Mouse (Mus musculus): ENCODE data around the gene Endov.

The Endov gene

GRCm38 (mm10) chr11:119519387-119519786 is 28.2 kb downstream of the Endov start:
- DNase-seq = no peak

- DNase-seq = peak; percentile 61
These were observed 29.0 kb downstream of the Endov start for GRCm38 (mm10) chr11:119520005-119520712.

- DNase-seq = no peak
These were observed 29.5 kb downstream of the Endov start for GRCm38 (mm10) chr11:119520713-119521063.

DNA sequence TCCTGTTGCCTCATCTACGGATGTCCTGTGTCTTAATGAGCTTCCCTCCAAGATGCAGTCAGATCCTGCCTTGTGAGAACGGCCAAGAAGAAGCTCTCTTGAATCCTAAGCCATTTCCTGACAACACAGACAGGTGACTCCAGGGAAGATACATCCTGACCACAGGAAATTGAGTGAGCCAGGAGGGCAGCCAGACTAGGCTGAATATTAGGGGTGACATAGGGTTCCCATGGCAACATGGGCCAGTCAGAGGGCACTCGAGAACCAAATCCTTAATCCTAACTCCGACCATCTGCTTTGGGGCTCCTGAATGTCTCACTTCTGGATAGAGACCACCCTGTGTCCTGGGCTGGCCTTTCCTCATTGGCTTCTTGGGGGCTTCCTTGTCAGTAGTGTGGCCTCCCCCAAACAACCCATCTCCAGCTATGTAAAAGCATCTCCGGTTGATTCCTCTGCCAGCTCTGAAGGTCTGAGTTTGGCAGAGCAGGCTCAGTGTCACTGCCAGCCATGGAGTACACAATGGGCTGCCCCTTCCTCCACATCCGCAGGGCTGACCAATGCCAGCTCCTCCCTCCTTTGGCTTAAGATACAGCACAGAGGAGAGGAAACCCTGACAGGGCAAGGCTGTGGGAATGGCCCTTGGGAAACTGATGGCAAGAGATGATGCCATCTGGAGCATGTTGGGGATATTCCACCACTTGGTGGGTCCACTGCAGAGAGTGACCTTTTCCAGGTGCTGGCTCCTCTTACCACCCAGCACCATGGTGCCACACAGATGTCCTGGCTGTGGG is 31.0 kb downstream of the Endov start:
- DNase-seq = no peak

- no peak for DNase-seq
These were observed 31.6 kb downstream of the Endov start for GRCm38 (mm10) chr11:119522779-119523178.

- no peak for DNase-seq
These were observed 32.2 kb downstream of the Endov start for GRCm38 (mm10) chr11:119523392-119523791.

DNA sequence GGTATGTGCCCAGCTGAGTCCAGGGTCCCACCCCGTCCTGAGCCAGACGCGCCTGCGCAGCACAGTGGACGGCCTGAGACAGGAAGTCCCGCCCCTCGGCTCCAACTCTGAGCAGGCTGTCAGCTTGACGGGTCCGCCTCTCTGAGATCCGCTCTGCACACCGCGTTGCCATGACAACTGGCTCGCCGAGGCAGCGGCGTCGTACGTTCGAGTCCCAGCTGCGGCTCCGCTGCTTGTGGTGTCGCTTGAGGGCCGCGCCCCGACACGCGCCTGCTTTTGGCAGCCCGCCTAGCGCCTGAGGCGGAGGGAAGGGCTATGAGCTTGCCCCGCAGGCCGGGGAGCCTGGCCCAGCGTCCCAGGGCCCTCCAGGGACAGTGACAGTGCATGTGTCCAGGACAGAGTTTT is 33.4 kb downstream of the Endov start:
- DNase-seq = peak; percentile 84

DNA sequence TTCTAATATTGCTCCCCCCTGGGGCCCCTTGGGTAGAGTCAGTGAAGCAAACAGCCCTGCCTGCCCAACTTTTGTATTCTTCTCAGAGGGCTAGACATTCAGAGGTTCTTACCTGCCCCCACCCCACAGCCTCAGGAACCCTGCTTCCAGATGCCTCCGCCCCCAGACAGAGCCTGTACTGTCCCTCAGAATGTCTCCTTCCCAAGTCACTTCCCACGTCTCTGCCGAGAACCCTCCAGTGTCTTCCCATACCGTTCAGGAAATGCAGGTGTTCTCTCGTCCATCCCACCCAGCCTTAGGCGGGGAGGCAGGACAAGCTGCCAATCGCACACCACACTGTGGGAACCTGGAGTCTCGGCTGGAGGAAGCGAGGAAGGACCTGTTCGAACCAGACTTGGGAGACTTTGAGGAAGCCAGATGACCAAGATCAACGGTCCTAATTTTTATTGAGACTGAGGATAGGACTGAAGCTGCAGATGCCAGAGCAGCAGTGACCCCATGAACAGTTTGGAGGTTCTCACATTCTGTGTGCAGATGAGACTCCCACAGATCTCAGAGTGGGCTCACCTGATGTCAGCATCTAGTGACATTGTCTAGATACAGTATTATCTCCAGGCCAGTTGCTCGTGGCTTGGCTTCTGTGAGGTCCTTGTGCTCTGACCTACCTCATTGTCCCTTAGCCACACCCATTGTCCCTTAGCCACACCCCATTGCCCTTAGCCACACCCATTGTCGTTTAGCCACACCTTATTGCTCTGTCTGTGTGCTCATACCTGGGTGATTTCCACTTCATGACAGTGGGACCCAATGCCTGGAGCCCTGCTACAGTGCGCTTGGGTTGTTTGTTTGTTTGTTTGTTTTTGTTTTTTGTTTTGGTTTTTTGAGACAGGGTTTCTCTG is 35.2 kb downstream of the Endov start:
- no peak for DNase-seq

- DNase-seq = peak; percentile 26
These were observed 37.8 kb downstream of the Endov start for GRCm38 (mm10) chr11:119528930-119529329.

DNA sequence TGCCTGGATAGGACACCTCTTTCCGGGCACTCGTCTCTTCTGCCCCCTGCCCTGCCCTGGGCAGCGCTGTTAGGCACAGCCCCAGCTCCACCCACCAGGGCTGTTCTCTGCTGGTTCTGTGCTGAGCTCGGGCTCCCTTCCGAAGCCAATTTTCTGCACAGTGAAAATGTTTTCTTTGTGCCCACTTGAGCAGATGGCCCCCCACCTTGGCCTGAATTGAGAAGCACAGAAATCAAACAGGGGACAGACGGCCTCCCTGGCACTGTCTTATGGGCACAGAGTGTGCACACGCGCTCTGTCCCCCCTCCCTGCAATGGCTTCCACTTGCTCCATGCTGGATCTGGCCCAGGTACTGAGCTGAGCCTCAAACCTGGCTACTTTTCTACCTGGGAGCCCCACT is 41.3 kb downstream of the Endov start:
- DNase-seq = no peak

- DNase-seq = no peak
These were observed 42.6 kb downstream of the Endov start for GRCm38 (mm10) chr11:119533745-119534144.

DNA sequence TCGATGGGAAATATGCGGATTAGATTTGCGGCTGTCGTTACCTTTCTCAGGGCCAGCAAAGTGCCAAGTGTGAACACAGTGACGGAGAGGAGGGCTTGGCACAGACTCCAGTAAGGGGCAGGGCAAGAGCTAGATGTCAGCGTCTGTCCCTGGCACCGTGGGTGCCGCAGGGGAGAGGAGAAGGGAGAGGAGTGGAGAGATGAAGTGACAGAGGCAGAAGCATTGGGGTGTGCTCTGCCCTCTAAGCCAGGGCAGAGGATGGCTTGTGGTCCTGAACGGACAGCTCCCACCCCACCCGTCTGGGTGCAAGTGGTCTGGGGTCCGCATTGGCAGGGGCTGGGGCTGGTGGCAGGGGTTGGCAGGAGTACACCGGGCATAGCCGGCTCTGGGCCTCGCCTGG is 48.8 kb downstream of the Endov start:
- no peak for DNase-seq

DNA sequence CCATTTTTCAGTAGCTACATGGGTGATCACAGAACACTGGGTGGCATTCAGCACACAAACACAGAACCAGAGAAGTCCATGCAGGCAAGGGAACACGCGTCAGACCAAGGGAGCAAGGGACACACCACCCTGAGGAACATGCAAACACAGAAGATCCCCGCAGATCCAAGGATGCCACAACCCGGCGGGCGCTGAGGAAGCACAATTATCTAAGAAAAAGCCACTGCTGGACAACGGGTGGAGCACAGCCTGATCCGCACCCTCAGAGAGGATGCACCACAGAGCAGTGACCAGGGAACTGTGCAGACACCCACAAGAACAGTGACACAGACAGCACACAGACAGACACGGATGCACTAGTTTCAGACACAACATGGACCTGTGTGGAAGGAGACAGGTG is 49.4 kb downstream of the Endov start:
- DNase-seq = no peak

DNA sequence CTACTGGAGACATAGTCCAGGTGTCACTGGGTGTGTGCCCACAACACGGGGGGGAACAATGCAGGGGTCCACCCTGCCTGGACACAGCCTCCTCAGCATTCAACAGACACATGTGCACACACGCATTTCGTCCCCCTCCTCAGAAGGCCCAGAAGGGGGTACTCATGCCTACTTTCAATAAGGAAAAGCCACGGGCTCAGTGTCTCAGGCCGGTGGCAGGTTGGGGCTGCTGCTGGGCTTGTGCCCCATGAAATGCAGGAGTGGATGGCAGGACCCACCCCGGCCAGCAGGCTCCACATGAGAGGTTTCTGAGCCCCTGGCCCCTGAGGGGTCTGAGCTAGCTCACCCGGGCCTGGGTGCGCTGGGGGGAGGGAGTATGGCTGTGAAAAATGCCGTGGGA is 49.9 kb downstream of the Endov start:
- DNase-seq = no peak

DNA sequence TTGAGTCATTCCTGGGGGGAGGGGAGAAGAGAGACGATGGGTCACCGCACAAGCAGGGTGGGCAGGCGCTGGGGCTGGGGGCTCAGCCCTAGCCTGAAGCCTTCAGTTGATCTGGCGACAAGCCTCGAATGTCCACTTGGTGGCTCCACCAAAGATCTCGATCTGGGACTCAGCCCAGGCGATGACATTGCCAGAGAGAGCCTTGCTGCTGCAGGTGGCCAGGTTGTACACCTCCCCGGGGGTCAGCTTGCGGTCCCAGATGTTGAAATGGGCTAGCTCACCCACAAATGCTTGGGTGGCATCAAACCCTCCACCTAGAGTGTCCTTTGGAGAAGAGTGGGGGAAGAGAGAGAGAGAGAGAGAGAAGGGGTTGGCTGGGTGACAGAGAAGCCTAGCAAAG is 51.2 kb downstream of the Endov start:
- DNase-seq = no peak

GRCm38 (mm10) chr11:119542886-119543285 is 51.7 kb downstream of the Endov start:
- peak; percentile 20 for DNase-seq

DNA sequence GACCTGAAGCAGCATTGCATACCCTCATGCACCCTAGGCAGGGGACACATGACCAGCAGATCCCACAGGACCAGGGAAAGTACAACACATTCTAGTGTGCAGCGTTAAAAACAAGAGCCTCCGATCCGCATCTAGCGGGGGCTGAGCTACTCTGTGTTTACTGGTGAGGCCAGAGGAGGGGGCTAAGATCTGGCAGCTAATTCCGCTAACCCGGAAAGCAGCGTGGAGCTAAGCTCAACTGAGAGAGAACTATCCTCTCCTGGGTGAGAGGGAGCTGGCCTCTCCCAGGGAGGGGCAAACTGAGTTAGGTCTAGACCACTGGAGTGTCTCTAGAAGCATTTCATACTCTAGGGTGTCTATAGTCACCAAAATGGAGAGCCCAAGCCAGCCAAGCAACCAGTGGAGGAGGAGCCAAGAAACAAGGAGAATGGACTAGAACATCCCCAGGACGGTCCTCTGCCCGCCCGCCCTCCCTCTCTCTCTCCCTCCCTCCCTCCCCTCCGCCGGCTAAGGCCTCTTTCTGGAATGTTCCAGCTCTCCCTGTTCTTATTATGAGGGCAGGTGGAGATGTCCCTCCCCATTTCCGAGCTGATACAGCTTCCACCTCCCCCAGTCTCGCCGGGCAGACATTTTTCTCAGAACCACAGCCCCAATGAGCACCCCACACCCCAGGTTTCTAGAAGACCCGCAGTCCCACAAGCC is 52.8 kb downstream of the Endov start:
- DNase-seq = no peak

GRCm38 (mm10) chr11:119544518-119545105 is 53.5 kb downstream of the Endov start:
- no peak for DNase-seq

- DNase-seq = no peak
These were observed 54.1 kb downstream of the Endov start for GRCm38 (mm10) chr11:119545281-119545680.

DNA sequence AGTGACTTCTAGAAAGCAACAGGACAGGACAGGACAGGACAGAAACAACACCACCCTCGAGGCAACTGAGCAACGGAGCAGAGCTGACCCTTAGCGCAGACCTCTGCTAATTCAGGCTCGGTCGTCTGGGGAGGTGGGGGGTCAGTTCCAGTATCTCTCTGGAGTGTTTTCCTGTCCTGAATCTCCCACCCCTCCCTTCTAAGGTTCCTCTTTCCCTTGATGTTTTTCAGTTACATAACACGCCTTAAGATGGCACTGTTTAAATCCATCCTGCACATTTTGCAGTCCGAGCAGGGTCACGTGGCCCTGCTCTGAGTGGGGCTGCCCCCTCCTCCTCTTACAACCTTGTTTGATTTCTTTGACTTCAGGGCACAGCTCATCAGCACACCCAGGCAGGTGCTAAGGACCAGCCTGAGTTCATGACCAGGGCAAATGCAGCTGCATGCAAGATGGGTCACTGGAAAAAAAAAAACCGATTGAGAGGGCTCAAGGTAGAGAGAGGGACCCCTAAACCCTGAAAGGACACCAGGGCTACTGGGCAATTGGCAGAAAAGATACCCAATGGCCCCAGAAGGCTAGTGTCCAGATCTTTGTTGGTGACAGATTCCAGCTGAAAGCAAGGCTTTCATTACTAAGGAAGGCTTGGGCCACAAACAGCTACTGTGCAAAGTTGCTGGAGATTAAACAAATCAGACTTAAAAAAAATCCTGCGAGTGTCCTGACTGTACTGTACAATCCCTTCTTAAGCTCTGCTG is 54.8 kb downstream of the Endov start:
- peak; percentile 35 for DNase-seq

- peak; percentile 23 for DNase-seq
These were observed 55.5 kb downstream of the Endov start for GRCm38 (mm10) chr11:119546496-119547182.

Measured in right cerebral cortex, adult 18-20 months (tissue).